Mouse (Mus musculus): ENCODE data around the gene Pxmp4. TPM values are rescaled to one million over a fixed set of nuclear protein-coding genes. Genes with fewer than 3 reads are reported as not detected.
A peak's percentile ranks its signal among the peaks of the same experiment; 100 is the strongest.

Gene Pxmp4
- polyA plus RNA-seq, 3 experiments from 2014 or later = 15.1 to 21.3 (median 20.2) TPM

DNA sequence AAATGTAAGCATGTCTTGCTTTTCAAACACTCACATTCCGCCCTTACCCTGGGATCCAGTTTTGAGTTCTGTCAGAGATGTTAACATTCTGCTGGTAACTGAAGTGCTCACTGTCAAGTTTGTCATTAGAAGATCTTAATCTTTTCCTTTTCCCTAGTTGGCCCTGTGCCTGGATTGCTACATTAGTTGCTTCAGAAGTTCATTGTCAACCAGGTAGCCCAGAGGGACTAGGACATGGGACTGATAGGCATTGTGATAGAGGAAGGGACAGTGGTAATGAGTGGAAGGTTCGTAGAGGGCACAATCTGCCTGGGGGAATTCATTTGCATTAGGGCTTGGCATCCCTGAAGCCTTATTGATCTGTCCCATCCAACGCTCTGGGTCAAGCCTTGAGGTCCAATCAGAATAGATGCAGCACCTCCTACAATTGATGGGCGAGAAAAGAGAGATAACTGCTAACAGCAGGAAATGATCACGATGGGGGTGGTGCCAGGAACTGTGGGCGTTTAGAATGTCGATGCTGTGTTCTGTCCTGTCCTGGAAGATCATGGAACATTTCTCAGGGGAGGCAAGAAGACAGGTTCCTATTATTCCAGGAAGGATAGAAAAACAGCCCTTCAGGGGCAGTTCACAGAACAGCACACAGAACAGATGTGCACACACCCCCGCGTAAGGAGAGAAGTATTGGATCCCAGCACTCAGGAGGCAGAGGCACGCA is 5.7 kb upstream of the Pxmp4 start:
- ATAC-seq = no peak

DNA sequence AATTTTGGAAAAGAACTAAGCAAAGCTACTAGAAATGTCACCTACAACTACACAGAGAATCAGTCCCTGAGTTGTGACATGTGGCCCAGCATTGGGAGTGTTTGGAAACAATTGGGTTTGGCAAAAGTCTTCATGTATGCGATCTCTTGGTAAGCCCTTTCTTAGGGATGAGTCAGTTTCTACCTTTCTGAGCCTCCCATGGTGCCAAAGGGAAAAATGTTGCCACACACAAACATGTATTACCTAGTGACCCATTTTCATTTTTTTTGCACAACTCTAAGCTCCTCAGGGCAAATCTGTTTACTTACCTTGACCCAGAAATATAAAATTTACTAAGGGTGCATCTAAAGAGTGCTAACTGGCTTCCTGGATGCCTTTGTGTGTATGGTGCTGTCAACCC is 3.5 kb upstream of the Pxmp4 start:
- ATAC-seq = no peak

DNA sequence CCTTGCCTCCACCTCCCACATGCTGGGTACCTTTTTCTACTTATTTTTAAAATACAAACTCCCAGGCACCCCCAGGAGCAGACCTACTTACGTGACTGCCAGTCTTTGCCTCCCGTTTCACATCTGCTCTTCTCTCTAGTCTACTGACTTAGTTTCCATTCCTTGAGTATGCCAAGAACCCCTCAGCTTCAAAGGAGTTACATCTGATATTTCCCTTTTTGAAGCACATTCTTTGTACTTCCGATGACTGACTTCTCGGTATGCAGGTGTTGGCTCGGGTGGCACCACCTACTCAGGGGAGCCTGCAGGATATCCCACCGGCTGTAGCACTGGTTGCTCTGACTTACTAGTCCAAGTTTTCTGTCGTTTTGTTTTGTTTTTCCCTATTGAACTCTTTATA is 648 bp upstream of the Pxmp4 start:
- ATAC-seq = peak; percentile 3

DNA sequence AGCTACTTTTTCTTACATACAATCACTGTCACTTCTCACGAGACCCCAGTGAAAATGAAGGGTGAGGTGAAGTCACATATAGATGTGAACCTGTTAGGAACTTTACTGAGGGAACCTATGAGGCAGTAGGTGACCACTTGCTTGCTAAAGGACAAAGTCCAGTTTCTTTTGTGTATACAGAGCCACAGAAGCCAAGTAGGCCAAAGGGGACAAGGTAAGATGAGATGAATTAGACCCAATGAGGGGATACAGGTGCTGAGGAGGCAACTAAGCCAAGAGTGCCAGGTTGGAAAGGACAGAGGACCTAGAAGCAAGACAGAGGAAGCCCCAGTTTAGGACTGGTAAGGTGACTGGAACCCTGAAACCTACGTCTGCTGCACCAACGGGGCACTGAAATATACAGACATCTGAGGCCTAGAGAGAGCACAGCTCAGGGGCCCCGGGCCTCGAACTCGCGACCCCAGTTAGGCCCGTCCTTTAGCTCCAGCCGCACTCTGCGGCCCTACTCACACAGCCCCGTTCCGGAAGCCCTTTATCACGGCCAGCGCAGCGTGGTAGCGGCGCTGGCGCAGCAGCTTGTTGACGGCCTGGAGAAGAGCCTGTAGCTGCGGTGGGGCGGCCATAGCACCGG is 386 bp downstream of the Pxmp4 start:
- peak; percentile 45 for ATAC-seq

DNA sequence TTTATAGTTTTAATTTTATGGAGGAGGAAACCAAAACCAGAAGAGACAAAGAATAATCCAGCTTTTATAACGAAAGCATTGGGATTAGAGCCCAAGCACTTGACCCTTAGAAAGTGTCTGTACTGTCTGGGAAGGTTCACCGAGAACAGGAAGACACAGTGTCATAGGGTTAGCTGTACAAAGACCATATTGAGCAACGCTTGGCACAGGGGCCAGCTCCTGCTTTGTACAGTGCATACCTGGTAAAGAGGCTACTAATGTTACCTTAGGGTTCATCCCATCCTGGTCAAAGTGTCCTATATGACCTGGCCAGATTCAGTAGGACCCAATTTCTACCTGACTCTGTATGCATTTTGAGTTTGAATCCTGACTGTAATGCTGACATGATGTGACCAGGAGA is 2.2 kb downstream of the Pxmp4 start:
- ATAC-seq = no peak

DNA sequence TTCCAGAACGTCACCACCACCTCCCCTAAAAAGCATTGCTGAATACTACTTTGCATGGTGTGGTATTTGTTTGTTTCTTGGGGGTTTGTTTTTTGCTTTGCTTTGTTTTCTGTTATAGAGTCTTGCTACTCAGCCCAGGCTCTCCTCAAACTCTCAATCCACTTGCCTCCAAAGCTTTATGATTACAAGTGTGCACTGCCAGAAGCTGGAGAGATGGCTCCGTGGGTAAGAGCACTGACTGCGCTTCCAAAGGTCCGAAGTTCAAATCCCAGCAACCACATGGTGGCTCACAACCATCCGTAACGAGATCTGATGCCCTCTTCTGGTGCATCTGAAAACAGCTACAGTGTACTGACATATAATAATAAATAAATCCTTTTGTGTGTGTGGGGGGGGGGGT is 2.9 kb downstream of the Pxmp4 start:
- ATAC-seq = no peak

DNA sequence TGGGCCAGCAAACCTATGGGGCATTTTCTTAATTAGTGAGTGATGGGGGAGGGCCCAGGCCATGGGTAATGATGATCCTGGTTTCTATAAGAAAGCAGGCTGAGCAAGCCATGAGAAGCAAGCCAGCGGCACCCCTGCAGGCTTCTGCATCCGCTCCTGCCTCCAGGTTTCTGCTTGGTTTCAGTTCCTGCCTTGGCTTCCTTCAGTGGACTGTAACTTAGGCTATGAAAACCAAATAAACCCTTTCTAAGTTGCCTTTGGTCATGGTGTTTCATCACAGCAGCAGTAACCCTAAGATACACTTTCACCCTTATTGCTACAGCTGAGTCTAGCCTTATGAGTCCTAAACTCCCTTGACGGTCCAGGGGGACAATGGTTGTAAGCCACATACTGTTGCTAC is 6.1 kb downstream of the Pxmp4 start:
- ATAC-seq = no peak

DNA sequence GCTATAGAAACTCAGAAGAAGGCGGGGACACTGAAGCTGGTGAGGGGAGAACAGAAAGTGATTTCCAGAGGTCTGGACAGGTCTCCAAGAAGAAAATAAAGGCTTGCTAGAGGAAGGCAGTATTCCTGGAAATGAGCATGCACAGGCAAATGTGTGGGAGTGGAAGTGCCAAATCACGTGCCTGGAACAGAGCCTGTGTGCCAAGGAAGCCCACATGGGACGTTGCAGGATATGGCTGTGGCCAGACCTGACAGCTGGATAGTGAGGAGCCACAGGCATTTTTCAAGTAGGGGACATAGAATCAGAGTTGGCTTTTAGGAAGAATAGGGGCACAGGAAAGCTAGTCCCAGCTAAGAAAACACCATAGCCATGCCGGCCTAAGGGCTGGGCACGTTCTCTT is 7.7 kb downstream of the Pxmp4 start:
- ATAC-seq = no peak

DNA sequence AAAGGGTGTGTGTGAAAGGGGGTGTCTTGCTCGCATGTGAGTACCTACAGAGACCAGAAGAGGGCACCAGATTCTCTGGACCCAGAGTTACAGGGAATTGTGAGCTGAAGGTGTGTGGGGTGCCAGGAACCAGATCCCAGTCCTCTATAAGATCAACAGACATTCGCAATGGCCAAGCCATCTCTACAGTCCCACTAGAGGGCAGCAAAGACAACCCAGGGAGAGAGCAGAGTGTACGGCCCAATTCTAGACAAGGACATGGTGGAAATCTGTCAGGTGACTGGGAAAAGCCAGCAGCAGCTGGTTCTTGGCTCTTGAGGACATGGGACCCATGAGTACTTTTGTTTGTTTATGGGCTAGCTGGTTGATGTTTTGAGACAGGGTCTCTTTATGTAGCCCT is 10.5 kb downstream of the Pxmp4 start:
- ATAC-seq = peak; percentile 38

DNA sequence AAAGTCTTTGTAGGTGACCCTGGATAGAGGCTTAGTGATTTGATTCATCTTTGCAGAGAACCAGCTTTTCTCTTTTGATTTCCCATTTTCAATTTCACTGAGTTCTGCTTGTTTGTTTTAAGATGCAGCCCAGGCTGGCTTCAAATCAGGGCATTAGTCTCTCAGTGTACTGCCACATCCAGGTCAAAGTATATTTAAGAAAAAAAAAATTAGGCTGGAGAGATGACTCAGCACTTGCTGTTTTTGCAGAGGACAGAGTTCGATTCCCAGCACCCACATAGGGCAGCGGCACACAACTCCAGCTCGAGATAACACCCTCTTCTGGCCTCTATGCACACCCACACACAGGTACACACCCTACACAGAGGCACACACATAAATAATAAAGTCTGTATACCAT is 12.3 kb downstream of the Pxmp4 start:
- no peak for ATAC-seq

DNA sequence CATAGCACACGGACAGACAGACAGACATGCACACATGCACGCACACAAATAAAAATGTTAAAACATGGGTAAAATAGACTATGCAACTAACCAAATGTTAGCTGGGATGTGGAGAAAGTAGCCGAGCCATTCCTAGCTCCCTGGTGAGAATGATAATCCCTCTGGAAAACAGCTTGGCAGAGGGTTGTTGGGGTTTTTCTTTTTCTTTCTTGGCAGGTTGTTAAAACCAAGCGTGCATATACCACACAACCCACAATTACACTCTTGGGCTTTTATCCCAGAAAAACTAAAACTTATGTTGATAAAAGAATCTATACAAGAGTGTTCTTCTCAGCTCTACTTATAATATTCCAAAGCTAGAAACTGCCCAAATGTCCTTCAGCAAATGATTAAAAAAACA is 14.5 kb downstream of the Pxmp4 start:
- ATAC-seq = no peak

DNA sequence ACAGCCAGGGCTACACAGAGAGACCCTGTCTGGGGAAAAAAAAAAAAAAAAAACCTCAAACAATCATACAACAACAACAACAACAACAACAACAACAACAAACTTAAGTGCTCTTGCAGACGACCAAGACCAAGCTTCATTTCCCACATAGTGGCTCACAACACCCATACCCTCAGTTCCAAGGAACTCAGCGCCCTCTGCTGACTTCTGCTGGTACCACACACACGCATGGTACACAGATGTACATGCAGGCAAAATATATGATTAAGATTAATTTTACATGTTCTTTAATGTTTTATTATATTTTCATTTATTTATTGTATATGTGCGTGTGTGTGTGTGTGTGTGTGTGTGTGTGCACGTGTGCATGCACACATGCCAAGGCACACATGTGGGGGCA is 17.1 kb downstream of the Pxmp4 start:
- no peak for ATAC-seq

DNA sequence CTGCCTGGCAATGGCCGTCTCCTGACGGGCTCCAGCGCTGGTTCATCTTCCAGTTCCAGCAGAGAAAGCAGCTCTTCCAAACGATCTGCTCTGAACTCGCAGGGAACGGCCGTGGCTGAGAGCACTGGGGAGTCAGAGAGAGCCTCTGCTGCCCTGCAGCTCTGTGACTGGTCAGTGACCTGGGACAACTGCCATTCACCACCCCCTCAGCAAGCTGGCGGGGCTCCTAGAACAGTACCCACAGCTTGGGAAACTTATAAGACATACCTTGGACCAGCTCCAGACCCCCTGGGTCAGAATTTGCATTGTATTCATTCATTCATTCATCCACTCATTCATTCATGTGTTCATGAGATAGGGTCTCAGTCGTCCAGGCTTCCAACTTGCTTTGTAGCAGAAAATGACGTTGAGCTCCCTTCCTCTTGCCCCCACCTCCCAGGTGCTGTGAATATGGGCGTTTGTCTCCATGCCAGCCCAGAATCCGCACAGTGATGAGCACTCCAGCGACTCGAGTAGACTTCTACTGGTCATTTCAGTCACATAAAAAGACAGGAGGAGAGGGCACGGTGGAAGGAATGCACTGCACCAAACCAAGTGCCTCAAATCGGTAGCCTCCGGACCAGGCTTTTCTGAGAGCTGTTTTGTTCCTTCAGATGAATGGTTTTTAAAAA is 18.4 kb downstream of the Pxmp4 start:
- no peak for ATAC-seq

DNA sequence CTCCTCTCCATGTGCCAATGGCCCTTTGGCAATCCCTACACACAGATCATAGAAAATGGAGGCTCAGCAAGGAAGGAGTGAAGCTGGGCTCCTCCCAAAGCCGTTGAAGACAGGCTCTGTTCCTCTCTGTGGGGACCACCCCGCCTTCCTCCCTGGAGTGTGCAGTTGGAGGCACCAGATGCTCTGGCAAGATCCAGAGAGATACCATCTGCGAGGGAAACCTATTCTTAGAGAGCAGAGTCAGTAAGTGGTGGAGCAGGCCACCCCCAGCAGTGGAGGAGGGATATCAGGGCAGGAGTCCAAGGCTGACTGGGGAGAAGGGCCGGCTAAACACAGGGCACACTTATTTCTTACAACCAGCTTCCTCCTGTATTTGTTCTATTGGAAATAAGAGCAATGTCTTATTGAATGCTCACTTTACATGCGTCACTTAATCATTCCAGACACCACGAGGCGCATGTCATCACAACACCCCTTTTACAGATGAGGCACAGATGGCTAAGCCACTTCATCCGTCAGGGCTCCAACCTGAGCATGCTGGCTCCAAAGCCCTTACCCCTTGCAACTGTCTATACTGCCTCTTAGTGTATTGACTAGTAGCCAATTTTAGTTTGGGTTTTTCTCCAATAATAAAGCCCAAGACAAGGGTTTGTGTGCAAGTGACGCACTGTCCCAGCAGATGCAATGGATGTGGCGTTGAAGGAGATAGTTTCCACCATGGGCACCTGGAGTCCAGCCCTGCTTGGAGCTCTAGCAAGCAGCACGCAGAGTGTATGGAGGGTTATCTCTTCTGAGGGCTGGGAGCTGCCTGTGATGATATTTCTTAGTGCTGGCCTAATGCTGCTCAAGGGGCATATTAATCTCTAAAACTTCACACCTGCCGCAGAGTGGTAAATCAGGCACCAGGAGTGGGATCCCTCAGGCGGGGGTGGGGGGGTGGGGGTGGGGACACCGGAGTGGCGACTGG is 19.3 kb downstream of the Pxmp4 start:
- no peak for ATAC-seq

DNA sequence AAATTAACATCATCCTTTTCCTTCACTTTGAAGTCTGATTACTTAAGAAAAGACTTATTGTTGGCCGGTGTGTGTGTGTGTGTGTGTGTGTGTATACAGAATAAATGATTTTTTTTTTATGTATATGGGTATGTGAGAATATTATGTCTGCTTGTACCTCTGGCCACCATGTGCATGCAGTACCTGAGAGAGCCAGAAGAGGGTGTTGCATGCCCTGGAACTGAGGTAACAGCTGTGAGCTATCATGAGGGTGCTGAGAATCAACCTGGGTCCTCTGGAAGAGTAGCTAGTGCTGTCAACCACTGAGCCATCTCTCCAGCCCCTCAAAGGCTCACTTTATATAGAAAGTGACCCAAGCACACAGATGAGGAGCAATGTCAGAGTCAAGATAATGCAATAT is 22.1 kb downstream of the Pxmp4 start:
- ATAC-seq = no peak

DNA sequence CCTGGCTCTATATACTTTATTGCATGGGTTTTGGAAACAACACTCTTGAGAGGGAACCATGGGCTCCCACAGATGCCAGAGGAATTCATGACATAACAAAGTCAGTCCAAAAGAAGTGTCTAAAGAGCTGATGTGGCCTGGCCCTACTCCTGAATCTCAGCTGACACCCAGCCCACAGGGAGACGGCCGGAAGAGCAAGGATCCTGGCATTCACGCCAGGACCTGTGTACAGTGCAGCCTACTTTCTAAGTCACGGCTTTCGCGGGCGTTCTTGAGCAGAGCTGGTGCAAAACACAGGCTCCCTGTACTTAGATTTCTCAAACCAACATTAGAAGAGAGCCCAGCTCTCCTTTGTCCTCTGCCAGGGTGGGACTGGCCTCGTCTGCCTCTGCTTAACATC is 22.9 kb downstream of the Pxmp4 start:
- ATAC-seq = no peak

DNA sequence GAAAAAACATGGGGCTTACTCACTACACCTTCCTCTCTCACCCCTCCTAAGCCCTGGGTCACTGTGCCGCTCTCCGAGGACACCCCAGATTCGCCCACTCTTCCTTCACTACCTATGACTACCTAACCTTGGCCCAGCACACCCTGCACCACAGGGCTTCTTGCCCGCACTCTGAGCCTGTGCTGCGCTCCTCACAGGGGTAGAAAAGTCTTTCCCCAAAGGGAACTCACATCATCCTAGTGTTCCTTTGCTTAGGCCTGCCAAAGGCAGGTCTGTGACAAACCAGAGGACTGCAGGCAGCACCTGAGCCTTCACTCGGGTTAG is 25.8 kb downstream of the Pxmp4 start:
- ATAC-seq = no peak

DNA sequence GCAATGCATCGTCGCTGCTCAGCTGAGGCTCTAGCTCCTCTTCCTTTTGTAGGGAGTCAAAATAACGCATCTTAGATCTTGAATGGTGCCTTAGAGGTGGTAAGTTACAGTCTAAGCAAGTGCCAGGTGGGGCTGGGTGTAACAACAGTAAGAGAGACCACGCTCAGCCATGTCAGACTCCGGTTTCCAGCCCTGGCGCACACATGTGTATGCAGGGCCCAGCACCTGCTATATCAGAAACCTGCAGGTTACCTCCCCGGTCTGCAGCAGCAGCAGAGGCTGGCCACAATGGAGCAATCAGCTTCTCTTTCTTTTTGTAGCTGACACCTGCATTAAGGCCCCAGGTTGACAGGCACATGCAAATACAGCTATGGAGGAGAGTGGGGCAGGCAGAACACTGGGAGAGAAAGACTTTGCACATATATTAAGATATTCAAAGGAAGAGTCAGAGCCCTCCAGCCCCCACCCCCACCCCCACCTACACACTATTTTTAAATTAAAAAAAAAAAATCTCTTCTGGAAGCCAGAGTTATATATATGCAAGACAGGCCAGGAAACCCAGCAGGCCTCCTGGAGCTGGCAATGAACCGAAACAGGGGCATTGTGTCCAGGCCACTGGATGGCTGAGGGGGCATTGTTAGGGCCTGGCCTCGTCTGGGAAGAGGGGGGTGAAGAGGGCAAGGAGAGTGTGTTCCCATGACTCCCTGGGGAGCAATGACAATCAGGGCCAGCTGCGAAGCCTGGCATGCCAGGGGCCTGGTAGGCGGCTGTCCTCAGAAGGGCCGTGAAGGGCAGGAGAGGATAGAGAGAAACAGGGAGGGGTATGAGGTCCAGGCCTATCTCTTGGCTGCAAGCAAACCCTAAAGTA is 26.4 kb downstream of the Pxmp4 start:
- ATAC-seq = no peak

DNA sequence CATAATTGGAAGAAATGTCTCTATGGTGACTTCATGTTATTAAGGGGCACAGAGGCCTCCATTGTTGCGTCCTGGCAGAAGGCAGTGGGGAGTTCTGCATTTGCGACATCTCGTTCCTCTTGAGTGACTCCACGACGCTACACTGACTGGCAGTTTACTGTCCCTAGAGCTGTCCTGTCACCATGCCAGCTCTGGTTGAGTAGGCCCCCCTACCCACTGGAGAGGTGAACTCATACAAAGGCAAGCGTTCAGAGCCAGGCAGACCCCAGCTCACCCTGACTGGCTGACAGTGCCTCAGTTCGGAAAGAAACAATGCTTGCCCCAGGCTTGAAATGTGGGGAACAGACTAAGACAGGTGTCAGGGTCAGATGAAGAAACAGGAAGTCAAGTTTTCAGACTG is 29.2 kb downstream of the Pxmp4 start:
- no peak for ATAC-seq

DNA sequence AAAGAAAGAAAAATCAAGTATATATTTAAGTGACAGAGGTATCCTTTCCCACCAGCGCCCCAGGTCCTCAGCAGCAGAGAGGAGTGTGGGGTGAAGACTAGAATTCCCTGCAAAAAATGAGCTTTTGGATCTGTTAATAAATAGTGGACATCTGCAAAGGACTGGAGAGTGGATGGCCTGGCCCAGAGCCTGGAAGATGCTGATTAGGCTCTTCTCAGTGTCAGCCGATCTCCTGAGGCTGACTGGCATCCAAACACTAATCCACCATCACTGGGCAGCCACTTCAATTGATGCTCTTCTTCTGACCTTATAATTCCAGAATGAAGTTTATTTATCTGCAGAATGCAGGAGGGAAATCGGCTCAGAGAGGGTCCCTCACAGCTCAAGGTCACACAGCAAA is 30.5 kb downstream of the Pxmp4 start:
- ATAC-seq = no peak

DNA sequence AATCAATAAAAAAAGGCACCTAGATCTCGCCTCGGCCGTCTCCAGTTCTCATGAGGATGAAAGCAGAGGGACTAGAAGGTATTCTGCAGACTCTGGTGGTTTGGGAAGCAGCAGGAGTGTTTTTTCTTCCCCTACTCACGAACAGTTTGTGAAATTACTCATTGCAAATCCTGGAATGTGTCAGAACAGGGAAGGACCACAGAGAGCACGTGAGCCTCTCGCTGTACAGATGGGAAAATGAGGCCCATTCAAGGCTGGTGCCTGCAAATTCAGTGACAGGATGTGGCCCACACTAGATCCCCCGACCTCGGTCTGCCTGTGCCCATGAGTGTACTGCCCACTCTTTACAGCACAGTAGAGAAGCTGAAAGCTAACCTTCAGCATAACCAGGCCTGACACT is 31.5 kb downstream of the Pxmp4 start:
- ATAC-seq = no peak

DNA sequence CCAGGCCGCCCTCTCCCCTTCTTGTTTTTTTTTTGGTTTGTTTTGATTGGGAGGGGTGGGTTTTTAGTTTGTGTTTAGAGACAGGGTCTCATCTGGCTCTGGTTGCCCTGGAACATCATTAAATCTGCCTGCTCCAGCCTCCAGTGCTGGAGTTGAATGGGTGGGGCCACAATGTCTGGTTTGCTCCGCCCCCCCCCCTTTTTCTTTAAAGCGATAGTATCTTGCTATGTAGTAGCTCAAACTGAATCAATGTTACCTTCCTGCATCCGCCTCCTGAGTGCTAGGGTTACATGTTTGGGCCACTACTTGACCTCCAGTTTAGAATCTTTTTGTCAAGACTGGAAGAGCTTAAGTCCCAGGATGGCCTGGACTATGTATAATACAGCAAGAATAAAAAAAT is 32.2 kb downstream of the Pxmp4 start:
- ATAC-seq = no peak

All from inflammation-experienced regulatory T-cells, adult 6 months (primary cell).